Mouse (Mus musculus) frontal cortex, adult (tissue): ENCODE results near the gene Gm4131.
"Not testable (repeated sequence)": the region's sequence is repeated elsewhere in the genome, so short reads cannot be mapped to it uniquely, and the experiment has no call there.

ENCODE experiments used
- ATAC-seq: cut with Nextera tagmentation; 2 replicates; pipeline ENCODE4 v1.9.2; 2017; ENCODE audit warnings: mild to moderate bottlenecking, moderate library complexity, mixed read lengths; ENCODE audit not compliant: low TSS enrichment

Gene Gm4131

GRCm38 (mm10) chr14:62566821-62567220, at the start of gene Gm4131:
Gene Gm4131, minus strand, starts transcription at chr14:62566921.
- not testable (repeated sequence) for ATAC-seq

GRCm38 (mm10) chr14:62609904-62610303, 43.2 kb upstream of the Gm4131 start:
- peak; percentile 27; the same call in 1 of the 2 replicates for ATAC-seq

GRCm38 (mm10) chr14:62607791-62608196, 41.1 kb upstream of the Gm4131 start:
- ATAC-seq = peak; percentile 53; the same call in 1 of the 2 replicates

- ATAC-seq = peak; percentile 12; the same call in 1 of the 2 replicates
Measured at GRCm38 (mm10) chr14:62602869-62603268, 36.1 kb upstream of the Gm4131 start.

DNA sequence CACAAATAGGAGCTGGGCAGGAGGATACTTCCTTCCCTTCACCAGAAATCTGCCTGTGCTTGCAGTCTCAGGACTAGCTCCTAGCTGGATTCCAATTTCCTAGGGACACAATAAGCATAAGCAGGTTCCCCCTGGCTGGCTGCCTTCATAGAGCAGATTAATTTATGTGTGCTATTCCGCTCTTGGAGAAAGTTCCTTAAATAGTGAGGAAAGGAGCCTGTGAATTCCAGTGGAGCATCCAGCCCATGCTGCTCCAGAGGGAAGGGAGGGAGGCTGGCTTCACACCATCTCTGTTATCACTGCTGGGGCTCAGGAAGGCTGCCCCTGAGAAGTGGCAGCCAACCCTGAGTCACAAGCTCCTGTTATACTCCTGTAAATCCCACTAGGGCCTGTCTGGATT, 35.5 kb upstream of the Gm4131 start:
- peak; percentile 93 for ATAC-seq

DNA sequence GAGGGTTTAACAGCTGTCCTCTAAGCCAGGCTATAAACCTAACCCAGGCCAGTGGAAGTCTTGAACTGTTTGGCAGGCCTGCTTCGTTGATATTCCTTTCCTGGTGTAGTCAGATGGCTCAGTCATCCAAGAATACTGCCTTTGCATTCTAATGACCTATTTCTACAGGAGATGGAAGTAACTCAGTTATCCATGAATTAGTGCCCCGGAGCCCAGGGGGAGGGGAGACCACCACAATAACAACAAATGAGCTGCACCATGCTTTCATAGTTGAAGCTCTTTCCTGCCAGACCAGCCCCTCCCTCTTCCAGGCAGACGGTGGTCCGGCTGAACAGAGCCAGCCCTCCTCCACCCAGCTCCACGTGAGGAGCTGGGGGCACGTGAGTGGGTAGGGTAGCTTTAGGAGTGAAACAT, 33.4 kb upstream of the Gm4131 start:
- no peak for ATAC-seq

- 0 out of 2 replicates have a peak, but pooled peaks have one; percentile 27 for ATAC-seq
Measured at GRCm38 (mm10) chr14:62585338-62585737, 18.6 kb upstream of the Gm4131 start.

DNA sequence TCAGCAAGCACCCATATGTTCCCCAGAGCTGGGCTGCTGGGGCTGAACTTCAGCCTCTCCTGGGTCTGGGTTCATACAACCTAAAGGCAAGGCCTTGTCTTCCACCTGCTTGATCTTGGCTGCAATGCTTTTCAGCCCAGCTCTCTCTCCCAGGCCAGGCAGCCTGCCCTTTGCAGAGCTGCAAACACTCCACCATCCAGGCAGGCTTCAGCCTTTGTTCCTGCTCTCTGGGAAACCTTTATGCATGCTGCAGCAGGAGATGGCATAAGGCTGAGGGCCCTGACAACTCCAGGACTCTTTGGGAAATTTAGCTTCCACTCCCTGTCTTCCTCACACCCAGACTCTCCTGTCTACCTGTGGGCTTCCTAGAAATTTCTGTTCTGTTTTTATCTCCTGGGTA, 17.9 kb upstream of the Gm4131 start:
- ATAC-seq = no peak

GRCm38 (mm10) chr14:62581768-62582167, 15.0 kb upstream of the Gm4131 start:
- no peak for ATAC-seq

- no peak for ATAC-seq
Measured at GRCm38 (mm10) chr14:62580945-62581344, 14.2 kb upstream of the Gm4131 start.

DNA sequence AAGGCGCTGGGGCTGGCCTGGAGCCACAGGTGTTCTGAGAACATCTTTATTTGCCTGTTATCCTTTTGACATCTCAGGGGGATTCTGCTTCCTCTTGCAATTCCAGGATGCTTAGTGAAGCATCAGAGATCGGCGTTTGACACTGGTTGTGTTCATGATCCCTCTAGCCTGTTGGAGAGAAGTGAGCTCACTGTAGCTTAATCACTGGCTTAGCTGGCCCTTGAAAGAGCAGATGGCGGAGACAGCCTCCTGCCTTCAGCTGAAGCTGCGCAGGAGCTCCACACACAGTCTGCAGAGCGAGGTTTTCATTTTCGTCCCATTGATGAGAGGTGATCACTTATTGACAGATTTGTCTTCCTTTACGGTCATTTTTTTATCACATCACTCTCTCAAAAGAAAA, 9.1 kb upstream of the Gm4131 start:
- peak; percentile 88 for ATAC-seq

DNA sequence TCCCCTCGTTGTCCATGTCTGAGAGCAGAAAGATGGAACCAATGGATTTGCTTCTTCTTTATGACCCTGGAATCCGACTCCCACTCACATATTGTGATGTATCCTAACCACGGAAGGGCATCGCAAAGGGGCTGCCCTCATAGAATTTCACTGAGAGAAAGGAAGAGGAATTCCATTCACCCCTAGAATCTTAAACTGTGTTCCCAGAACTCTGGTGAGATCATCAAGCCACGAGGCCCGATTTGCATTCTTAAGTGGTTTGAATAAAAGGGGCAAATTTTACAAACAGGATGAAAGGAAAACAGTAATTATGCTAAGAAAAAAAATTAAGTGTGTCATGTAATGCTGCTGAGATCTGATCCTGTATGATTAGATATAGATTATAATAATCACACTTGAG, 8.2 kb upstream of the Gm4131 start:
- ATAC-seq = no peak

- no peak for ATAC-seq
Measured at GRCm38 (mm10) chr14:62573454-62573853, 6.7 kb upstream of the Gm4131 start.

GRCm38 (mm10) chr14:62570299-62570698, 3.6 kb upstream of the Gm4131 start:
- ATAC-seq = no peak

DNA sequence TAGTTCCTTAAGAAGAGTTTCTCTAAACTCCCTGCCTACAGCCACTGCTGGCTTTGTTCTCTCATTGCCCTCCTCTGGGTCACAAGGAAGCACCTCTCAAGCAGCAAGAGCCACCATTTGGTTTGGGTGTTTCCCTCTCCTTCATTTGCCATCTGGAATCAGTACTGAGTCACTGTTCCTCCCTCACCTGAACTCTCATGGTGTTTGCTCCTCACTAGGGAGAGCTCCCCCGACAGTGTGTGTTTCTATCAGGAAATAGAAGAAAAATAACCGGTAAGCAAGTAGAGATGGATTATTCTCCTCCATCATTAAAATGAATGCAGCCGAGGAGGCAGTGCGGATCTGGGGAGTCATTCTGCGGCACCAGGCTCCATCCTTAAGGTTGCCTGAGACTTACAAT, 2.7 kb upstream of the Gm4131 start:
- no peak for ATAC-seq

- no peak for ATAC-seq
Measured at GRCm38 (mm10) chr14:62563679-62564078, 3.0 kb downstream of the Gm4131 start.

DNA sequence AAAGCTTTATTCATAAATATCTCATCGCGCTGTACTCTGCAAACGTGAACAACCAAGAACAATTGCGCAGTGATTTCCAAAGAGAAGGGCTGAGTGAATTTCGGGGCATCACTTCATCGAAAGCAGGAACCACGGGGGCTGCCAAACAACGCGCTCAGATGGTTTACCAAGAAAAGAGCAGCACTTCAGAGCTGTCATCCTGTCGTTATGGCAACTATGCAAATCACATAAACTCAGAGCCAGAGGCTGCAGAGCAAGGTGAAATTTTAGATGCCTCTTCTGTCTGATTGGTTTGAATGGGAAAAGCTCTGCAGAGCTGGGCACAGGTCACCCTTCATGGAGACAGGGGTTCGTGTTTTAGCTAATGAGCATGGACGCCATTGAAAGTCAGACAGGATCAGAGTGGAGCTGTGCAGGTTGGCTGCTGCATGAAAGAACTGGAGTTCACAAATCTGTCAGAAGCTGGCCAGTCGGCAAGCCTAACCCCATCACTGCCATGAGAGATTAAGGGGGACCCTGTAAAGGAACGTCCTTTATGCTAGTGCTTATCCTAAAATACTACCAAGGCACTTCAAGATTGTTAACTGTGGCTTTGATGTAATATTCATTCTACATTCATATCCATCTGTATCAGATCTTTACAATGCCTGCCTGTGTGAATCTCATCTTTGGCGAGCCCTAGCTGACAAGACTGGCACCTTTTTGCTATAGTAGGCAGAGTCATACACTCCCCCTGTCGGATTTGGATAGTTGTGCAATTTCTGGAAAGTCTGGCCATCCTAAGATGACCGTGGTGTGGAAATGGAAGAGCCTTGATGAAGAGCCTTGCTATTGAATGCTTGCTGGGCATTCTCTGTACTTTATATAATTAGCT, 4.6 kb downstream of the Gm4131 start:
- ATAC-seq = peak; percentile 81

- no peak for ATAC-seq
Measured at GRCm38 (mm10) chr14:62557111-62557510, 9.6 kb downstream of the Gm4131 start.

DNA sequence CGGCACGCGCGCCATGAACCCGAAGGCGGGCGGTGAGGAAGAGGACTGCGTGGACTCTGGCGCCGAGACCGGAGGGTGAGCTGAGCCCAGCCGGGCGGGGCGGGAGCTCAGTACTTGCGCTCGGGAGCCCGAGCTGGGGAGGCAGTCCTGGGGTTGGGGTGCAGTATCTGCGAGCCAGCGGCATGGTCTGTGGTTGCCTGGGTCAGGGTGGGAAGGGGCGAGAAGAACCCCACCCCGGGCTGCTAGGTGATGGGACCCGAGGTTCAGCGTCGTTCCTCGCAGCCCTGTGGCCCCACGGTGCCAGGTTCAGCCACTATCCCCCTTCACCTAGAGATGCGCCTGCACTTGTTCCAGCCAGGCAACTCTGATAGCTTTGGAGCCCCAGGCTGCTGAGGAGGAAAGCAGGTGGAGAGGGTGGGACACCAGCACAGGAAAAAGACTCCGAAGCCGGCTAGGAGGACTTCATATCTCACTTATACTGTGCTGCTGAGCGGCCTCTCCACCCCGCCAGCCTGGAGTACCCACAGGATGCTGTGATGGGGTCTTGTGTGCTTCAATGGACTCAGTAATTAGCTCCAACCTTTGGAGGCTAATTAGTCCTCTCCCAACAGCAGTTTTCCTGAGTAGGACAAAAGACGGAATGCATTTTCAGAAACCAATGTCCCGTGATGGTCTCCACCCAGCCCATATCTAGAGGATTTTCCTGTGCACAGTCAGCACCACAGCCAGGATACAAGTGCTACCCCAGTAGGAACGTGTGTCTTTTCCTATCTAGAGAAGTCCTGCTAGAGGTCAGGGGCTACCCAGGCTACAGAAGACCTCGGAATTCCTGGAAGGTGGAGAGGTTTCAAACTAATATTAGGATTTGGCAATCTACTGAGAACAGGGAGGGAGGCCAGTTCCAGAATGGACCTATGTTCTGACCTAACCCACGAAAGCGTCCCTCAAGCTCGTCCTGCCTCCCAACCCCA, 10.6 kb downstream of the Gm4131 start:
- peak; percentile 63 for ATAC-seq

DNA sequence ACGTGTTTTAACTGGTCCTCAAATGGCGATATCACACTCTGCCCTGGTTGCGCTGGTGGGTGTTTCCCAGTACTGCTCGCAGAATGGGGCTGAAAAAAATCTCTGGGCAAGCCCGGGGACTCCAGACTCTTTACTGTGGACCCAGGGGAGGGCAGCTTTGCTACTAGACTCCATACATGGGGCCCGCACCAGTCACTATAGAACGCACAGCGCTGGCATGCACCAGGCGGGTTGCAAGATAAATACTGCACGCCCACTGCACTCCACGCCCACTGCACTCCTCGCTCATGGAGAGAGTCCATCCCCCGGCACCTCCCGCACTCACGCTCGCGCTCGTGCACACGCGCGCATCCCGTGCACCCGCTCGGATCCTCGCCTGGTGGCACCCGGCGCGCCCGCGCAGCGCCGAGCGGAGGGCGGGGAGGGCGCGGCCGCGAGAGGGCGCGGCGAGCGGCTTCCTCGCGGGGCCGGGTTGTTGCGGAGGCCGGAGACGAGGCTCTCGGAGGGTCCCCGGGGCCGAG, 11.4 kb downstream of the Gm4131 start, which contains the start of gene Fam124a:
Gene Fam124a (plus strand): TSS at position 429 of the 521 bp plus-strand sequence.
- ATAC-seq = peak; percentile 91

GRCm38 (mm10) chr14:62553786-62554185, 12.9 kb downstream of the Gm4131 start:
- no peak for ATAC-seq

GRCm38 (mm10) chr14:62552771-62553170, 13.9 kb downstream of the Gm4131 start:
- ATAC-seq = no peak
